Mouse (Mus musculus): Measurements from ENCODE around the gene 1700025C18Rik.

DNA sequence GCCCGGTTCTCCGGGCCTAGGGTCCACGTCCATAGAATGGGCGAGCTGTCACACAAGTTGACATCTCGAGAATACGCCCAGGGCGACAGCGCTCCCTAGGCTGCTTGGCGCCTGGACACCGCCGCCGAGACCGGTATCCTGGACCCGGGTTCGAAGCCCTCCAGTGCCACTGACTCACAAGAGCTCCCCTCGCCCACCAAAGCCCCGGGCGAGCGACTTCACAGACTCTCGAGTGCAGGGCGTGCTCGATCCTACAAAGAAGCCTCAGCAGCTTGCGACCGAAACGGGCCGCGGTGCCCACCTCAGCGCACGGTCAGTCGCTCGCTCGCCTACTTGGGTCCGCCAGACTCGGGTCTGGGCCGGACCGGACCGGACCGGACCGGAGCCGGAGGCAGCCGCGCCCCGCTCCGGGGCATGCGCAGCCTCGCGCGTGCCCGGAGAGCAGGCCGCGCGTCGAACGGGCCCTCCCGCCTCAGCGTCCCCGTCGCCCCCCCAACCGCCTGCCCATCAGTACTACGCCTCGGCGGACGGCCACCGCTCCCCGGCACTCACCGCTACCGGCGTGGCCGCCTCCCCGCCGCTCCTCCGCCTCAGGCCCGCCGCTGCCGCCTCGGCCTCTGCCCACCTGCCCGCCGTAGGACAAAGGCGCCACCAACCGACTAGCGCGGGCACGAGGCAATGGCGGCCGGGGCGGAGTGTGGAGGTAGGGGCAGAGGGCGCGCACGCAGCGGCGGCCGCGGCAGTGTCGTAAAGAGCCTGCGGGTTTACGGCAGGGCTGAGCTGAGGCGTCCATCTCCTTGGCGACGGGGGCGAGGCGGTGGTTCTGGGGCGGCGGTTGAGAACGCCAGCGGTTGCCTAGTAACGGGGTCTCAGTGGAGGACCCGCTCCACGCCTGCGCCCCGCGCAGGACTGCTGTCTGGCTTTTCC lies 56.2 kb downstream of the 1700025C18Rik start, which contains the start of gene Ncoa5:
- TF ChIP-seq GATA1 (IDR thresholded peaks at IDR 0.05; ENCODE audit: borderline replicate concordance, low read length) (no peak), CTCF (IDR thresholded peaks at IDR 0.05; ENCODE audit: low read depth, low read length) (no peak)
